Mouse (Mus musculus) heart, adult 2 months (tissue): ENCODE measurements around the gene Acot7.
A peak's percentile ranks its signal among the peaks of the same experiment; 100 is the strongest.

Source experiments
- CTCF ChIP-seq: fragments of 200-600 bp; IDR thresholded peaks from 2 replicates; pipeline ENCODE4 v1.8.1; 2022; ENCODE audit warnings: antibody characterized with exemption, mild to moderate bottlenecking, moderate library complexity
- POLR2A ChIP-seq: fragments of 200-500 bp; IDR thresholded peaks from 2 replicates; pipeline ENCODE4 v1.6.1; 2011; ENCODE audit warnings: mild to moderate bottlenecking, low read depth, low read length, control low read depth; ENCODE audit not compliant: insufficient read depth

GRCm38 (mm10) chr4:152296874-152297861 is 119.2 kb downstream of the Acot7 start, which contains the start of gene Icmt:
- TF ChIP-seq POLR2A (peak; percentile 91), CTCF (no peak)
